Comparison of ENCODE assay signal across 14 mouse cellular contexts in the genomic region with DNA sequence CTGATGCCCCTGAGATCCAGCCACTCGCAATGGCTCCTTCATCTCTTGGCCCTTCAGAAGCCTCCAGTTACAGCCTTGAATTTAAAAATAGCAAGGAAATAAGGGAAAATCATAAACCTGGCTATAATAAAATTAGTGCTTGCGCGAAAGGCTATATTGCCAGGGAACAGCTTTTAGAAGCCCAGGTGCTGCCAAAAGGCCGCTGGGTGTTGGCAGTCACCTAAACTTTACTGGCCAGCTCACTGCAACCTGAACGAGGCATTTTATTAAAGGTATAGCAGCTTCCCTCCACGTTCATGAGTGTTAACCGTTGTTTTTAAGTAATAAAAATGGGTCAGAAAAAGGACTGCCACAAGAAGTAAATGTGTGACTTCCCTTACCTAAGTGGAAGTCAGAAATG.
DNase-seq lines count a peak whose midpoint lies in the region; ATAC-seq and TF ChIP-seq lines count a peak whose summit lies in the region.
"Had no signal": no experiment of that assay in that cellular context is flagged by ENCODE, and none has a peak within 500 bp of the region (broad histone marks: within the 10 kb centered on the region; RNA-seq: fewer than 3 reads in every experiment).

No protein-coding gene starts in this region.

- no peak for TF ChIP-seq CTCF in hindbrain, postnatal 0 days (IDR thresholded peaks at IDR 0.05; ENCODE audit: low read depth)

- H3K36me3 ChIP-seq in hindbrain, postnatal 0 days (ENCODE audit: insufficient read depth, low read length), result no peaks in the 10 kb centered on the region
- no peaks in the 10 kb centered on the region for H3K36me3 ChIP-seq in hindbrain, embryonic 16.5 days (ENCODE audit: control insufficient read depth, insufficient read depth, low read length)
- H3K36me3 ChIP-seq in midbrain, embryonic 13.5 days, result no peaks in the 10 kb centered on the region
- H3K36me3 ChIP-seq: neural tube, embryonic 12.5 days had no signal

- DNase-seq in cerebellum, postnatal 4 days (ENCODE audit: low spot score in 2 of 2), result no peak
- DNase-seq in hindbrain, postnatal 0 days (ENCODE audit: low spot score), result no peak
- peak; percentile 84 for DNase-seq in cerebellum, adult 9-10 months
- no peak for DNase-seq in kidney, postnatal 36 days
- DNase-seq: adrenal gland, postnatal 14 days; kidney, adult 8-10 months had no signal

- ATAC-seq in cerebellum, adult (ENCODE audit: insufficient number of reproducible peaks, low FRiP score, low TSS enrichment), result peak; percentile 75; the same call in 1 of the 2 replicates
- no peak for ATAC-seq in hindbrain, postnatal 0 days
- ATAC-seq in hindbrain, embryonic 16.5 days, result no peak
- ATAC-seq in midbrain, embryonic 13.5 days, result no peak
- no peak for ATAC-seq in megakaryocyte progenitor cell, adult 5-6 weeks (replicated peaks; ENCODE audit: poor library complexity)

- no peak overlapping the region for H3K4me3 ChIP-seq in hindbrain, postnatal 0 days (ENCODE audit: low read length)
- no peak overlapping the region for H3K4me3 ChIP-seq in hindbrain, embryonic 16.5 days (ENCODE audit: low read length)
- no peak overlapping the region for H3K4me3 ChIP-seq in midbrain, embryonic 13.5 days (replicated peaks)
- H3K4me3 ChIP-seq: erythroblast, embryonic 14.5 days; left cerebral cortex, adult 2 months; megakaryocyte, embryonic 14.5 days; neural tube, embryonic 12.5 days had no signal

- H3K4me2 ChIP-seq in hindbrain, postnatal 0 days (ENCODE audit: low read depth, low read length), result 0 out of 2 replicates have a peak overlapping the region, but pooled peaks have one; percentile 10
- H3K4me2 ChIP-seq in hindbrain, embryonic 16.5 days (ENCODE audit: low read length), result no peak overlapping the region
- no peak overlapping the region for H3K4me2 ChIP-seq in midbrain, embryonic 13.5 days (replicated peaks)
- H3K4me2 ChIP-seq: neural tube, embryonic 12.5 days had no signal

- no peak overlapping the region for H3K9ac ChIP-seq in hindbrain, postnatal 0 days (replicated peaks; ENCODE audit: low read length)
- no peak overlapping the region for H3K9ac ChIP-seq in hindbrain, embryonic 16.5 days (ENCODE audit: low read depth, low read length)
- no peak overlapping the region for H3K9ac ChIP-seq in midbrain, embryonic 13.5 days (replicated peaks)
- H3K9ac ChIP-seq: neural tube, embryonic 12.5 days had no signal

- no peaks in the 10 kb centered on the region for H3K9me3 ChIP-seq in hindbrain, postnatal 0 days (ENCODE audit: low read length)
- H3K9me3 ChIP-seq in hindbrain, embryonic 16.5 days (ENCODE audit: control insufficient read depth, low read length), result no peaks in the 10 kb centered on the region
- no peaks in the 10 kb centered on the region for H3K9me3 ChIP-seq in midbrain, embryonic 13.5 days
- H3K9me3 ChIP-seq: neural tube, embryonic 12.5 days had no signal

- H3K27ac ChIP-seq in hindbrain, postnatal 0 days, result no peak overlapping the region
- H3K27ac ChIP-seq in hindbrain, embryonic 16.5 days (ENCODE audit: low read depth, low read length), result no peak overlapping the region
- H3K27ac ChIP-seq in midbrain, embryonic 13.5 days, result 0 out of 2 replicates have a peak overlapping the region, but pooled peaks have one; percentile 3
- H3K27ac ChIP-seq: left cerebral cortex, adult 2 months; neural tube, embryonic 12.5 days had no signal

- 56% methylated on average over 7 of the region's 7 CpGs for WGBS in hindbrain, postnatal 0 days
- 70% methylated on average over 7 of the region's 7 CpGs for WGBS in hindbrain, embryonic 16.5 days
- 81% methylated on average over 7 of the region's 7 CpGs for WGBS in midbrain, embryonic 13.5 days

- peaks cover 24% of the 10 kb centered on the region for H3K4me1 ChIP-seq in hindbrain, postnatal 0 days (ENCODE audit: insufficient read depth, low read length)
- peaks cover 42% of the 10 kb centered on the region for H3K4me1 ChIP-seq in hindbrain, embryonic 16.5 days (ENCODE audit: control insufficient read depth, insufficient read depth, low read depth, low read length)
- H3K4me1 ChIP-seq in midbrain, embryonic 13.5 days (replicated peaks), result peaks cover 52% of the 10 kb centered on the region

- H3K27me3 ChIP-seq in hindbrain, postnatal 0 days (ENCODE audit: insufficient read depth, low read length), result no peaks in the 10 kb centered on the region
- H3K27me3 ChIP-seq in hindbrain, embryonic 16.5 days (replicated peaks; ENCODE audit: control insufficient read depth, insufficient read depth, low read length), result no peaks in the 10 kb centered on the region
- no peaks in the 10 kb centered on the region for H3K27me3 ChIP-seq in midbrain, embryonic 13.5 days
